Mouse (Mus musculus) stomach, embryonic 14.5 days (tissue): ENCODE measurements at regions not wholly inside any gene's neighbourhood (a gene's known extent, or its start where the extent isn't known, plus 50 kb on each side); places are given as distances from the start of the nearest gene placed in this dataset.

ENCODE experiments used
- ATAC-seq: fragments of 200-750 bp; cut with Nextera tagmentation; 2 replicates; pipeline ENCODE4 v1.8.0; 2017; ENCODE audit warnings: low read depth, moderate TSS enrichment; ENCODE audit not compliant: insufficient number of reproducible peaks, insufficient read depth, low FRiP score
- H3K27ac ChIP-seq: fragments of 300-500 bp; sonication (generic); 2 replicates; pipeline ENCODE4 v1.5.1; 2014; ENCODE audit warnings: mild to moderate bottlenecking, low read length, moderate library complexity, mixed read lengths
- H3K27me3 ChIP-seq: fragments of 300-500 bp; sonication (generic); 2 replicates; pipeline ENCODE4 v1.6.1; 2014; ENCODE audit warnings: low read length, control low read depth, mixed read lengths; ENCODE audit not compliant: control insufficient read depth, insufficient read depth
- H3K36me3 ChIP-seq: fragments of 300-500 bp; sonication (generic); 2 replicates; pipeline ENCODE4 v1.6.1; 2014; ENCODE audit warnings: mild to moderate bottlenecking, control low read depth, low read length, moderate library complexity, mixed read lengths; ENCODE audit not compliant: control insufficient read depth, insufficient read depth
- H3K4me1 ChIP-seq: fragments of 300-500 bp; sonication (generic); 2 replicates; pipeline ENCODE4 v1.6.1; 2014; ENCODE audit warnings: low read length, control low read depth, mixed read lengths; ENCODE audit not compliant: control insufficient read depth, insufficient read depth
- H3K4me2 ChIP-seq: fragments of 300-500 bp; sonication (generic); replicated peaks from 2 replicates; pipeline ENCODE4 v1.6.1; 2014; ENCODE audit warnings: low read depth, low read length, control low read depth
- H3K4me3 ChIP-seq: fragments of 300-500 bp; sonication (generic); 2 replicates; pipeline ENCODE4 v1.5.1; 2014; ENCODE audit warnings: low read depth, low read length, control low read depth
- H3K9ac ChIP-seq: fragments of 300-500 bp; sonication (generic); replicated peaks from 2 replicates; pipeline ENCODE4 v1.6.1; 2014; ENCODE audit warnings: low read depth, mild to moderate bottlenecking, control low read depth, low read length, moderate library complexity, mixed read lengths
- H3K9me3 ChIP-seq: fragments of 300-500 bp; sonication (generic); 2 replicates; pipeline ENCODE4 v1.6.1; 2016; ENCODE audit warnings: low read depth, low read length, control low read depth; ENCODE audit not compliant: control insufficient read depth
- WGBS: fragments of 180-500 bp; shearing (Covaris S2); extraction: QIAGEN DNeasy Blood & Tissue Kit; methylation state at CpG from one replicate; pipeline ENCODE4 v1.1.7; 2014; 5-methylcytosine and 5-hydroxymethylcytosine counted together

DNA sequence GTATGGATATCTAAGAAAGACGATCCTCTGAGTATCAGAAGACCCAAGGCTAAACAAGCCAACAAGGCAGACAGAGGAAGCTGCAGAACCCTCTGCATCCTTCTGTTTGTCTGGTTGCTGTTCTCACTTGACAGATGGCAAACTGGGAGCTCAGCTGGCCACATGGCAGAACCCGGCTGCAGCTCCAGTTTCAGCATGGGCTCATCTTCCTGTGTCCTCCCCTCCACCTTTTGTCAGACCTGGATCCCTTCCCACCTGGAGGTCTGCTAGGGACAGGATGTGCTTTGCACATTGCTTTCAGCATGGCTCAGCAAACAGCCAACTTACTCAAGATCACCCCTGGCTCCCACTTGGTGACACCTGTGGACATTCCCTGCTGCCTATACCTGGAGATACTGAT, 284.9 kb downstream of the Tns1 start:
- Histone ChIP-seq H3K4me2 (no peak overlapping the region), H3K27me3 (no peaks in the 10 kb centered on the region), H3K4me3 (no peak overlapping the region), H3K36me3 (no peaks in the 10 kb centered on the region), H3K4me1 (no peaks in the 10 kb centered on the region), H3K27ac (no peak overlapping the region), H3K9me3 (no peaks in the 10 kb centered on the region), H3K9ac (no peak overlapping the region)
- no peak for ATAC-seq
- WGBS: 79% methylated on average over 2 of the region's 2 CpGs

DNA sequence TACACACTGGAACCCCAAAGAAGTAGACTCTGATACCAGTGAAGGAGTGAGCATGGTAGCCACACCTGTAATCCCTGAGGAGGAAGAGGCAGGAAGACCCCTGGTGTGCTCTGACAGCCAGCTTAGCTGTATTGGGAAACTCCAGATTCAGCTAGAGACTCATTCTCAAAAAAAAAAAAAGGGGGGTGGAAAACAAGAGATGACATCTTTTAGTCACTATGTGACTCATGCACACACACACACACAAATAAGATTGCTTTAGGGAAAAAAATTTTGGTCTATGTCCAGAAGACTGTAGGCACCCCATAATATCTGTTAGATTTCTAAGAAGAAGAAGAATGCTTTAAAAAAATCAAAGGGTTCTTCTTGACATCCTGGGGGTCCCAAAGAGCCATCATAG, 287.6 kb downstream of the Tns1 start:
- no peak for ATAC-seq
- no peak overlapping the region for H3K4me2 ChIP-seq
- H3K27ac ChIP-seq: no peak overlapping the region

DNA sequence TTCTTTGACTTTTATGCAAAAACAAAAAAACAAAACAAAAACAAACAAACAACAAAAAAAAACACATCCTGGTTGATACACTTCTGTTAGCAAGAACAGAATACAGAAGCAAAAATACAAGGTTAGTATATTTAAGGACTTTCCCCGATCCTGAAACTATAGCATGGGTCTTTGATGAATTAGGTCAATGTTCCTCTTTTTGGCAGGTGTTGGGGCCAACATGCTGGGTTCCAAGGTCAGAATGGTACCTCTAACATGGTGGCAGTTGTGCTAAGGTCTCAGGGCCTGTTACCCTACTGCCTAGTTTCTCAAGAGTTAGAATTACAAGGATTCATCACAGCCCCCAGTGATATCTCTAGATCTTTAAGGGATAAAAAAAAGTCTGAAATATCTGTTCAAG, 289.7 kb downstream of the Tns1 start:
- no peaks in the 10 kb centered on the region for H3K4me1 ChIP-seq
- 82% methylated on average over 1 of the region's 1 CpGs for WGBS
- H3K27ac ChIP-seq: no peak overlapping the region
- ATAC-seq: no peak
- H3K27me3 ChIP-seq: no peaks in the 10 kb centered on the region
- no peak overlapping the region for H3K9ac ChIP-seq
- H3K4me2 ChIP-seq: no peak overlapping the region
- no peaks in the 10 kb centered on the region for H3K9me3 ChIP-seq
- no peak overlapping the region for H3K4me3 ChIP-seq
- no peaks in the 10 kb centered on the region for H3K36me3 ChIP-seq

More for the DNA sequence above, 287.6 kb downstream of the Tns1 start:
- H3K4me3 ChIP-seq: no peak overlapping the region
- no peaks in the 10 kb centered on the region for H3K27me3 ChIP-seq
- no peak overlapping the region for H3K9ac ChIP-seq
- H3K4me1 ChIP-seq: no peaks in the 10 kb centered on the region
- no peaks in the 10 kb centered on the region for H3K36me3 ChIP-seq
- no peaks in the 10 kb centered on the region for H3K9me3 ChIP-seq

DNA sequence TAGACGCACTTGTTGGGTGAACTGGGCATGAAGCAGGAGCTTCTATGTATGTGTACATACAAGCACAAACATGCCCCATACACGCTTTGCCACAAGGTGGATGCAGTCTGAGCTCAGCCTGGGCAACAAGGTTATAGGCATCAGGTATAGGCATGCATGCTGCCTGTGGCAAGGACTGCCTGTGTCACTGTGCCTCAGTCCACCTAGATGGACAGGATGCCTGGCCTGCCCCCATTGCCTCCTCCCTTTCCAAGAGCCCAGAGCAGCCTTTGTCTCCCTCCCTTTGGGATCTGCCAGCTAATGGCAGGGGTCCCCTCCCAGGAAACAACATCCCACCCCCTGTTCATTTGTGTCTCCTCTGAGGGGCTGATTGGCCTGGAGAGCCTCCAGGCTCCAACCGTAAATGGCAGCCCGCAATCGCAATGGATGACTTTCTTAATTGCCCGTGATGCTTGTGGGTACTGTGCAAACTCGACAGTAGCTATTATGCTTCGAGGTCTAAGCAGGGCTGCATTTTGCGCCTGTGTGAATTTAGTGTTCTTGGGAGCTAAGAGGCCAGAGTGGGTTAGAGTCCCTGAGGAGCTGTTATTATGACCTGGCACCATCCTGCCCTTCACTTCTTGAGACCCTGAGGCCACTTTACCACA, 293.6 kb downstream of the Tns1 start:
- 75% methylated on average over 9 of the region's 9 CpGs for WGBS
- no peaks in the 10 kb centered on the region for H3K9me3 ChIP-seq

GRCm38 (mm10) chr1:73828996-73829395, 295.3 kb downstream of the Tns1 start:
- Histone ChIP-seq H3K9me3 (no peaks in the 10 kb centered on the region), H3K27ac (no peak overlapping the region)

More for the DNA sequence above, 293.6 kb downstream of the Tns1 start:
- H3K4me3 ChIP-seq: no peak overlapping the region
- no peak overlapping the region for H3K9ac ChIP-seq
- no peaks in the 10 kb centered on the region for H3K36me3 ChIP-seq
- peaks cover 11% of the 10 kb centered on the region for H3K4me1 ChIP-seq
- H3K27me3 ChIP-seq: no peaks in the 10 kb centered on the region
- no peak for ATAC-seq
- H3K4me2 ChIP-seq: no peak overlapping the region
- no peak overlapping the region for H3K27ac ChIP-seq

DNA sequence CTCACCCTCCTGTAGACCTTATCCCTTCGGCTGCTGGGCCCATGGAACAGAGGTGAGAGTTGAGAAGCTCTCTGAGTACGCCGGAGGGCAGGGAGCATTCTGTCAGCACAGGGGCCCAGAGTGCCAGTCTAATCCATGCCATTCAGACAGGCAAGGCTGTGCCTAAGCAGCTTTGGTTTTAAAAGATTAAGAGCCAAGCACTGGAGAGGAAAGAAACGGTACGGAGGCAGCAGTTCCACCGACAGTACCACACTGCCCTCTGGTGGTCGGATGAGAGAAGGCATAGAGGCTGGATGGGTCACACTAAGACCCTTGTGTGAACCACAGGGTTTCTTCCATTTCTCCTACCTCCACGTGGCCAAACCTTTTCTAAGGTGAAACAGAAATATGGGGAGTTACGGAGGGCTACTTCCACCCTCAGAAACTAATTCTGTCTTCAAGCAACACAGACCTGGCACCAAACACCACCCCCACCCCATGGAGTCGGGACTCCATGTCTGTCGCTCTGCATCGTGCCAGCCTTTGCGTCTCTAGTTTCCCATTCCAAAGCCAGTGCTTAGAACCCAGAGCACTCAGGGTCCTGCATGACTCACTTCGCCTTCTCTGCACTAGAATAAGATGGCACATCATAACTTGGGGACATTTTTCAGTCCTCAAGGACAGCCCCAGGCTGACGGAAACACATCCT, 297.9 kb downstream of the Tns1 start:
- peak; percentile 73 for ATAC-seq
- Histone ChIP-seq H3K9ac (no peak overlapping the region), H3K4me1 (peaks cover 24% of the 10 kb centered on the region), H3K27me3 (no peaks in the 10 kb centered on the region), H3K4me3 (no peak overlapping the region), H3K36me3 (no peaks in the 10 kb centered on the region), H3K4me2 (no peak overlapping the region), H3K9me3 (no peaks in the 10 kb centered on the region), H3K27ac (peak overlapping the region; percentile 34; the same call in 1 of the 2 replicates)
- WGBS: 37% methylated on average over 15 of the region's 15 CpGs

More at GRCm38 (mm10) chr1:73828996-73829395, 295.3 kb downstream of the Tns1 start:
- Histone ChIP-seq H3K4me2 (no peak overlapping the region), H3K36me3 (no peaks in the 10 kb centered on the region), H3K27me3 (no peaks in the 10 kb centered on the region), H3K4me1 (peaks cover 18% of the 10 kb centered on the region), H3K9ac (no peak overlapping the region), H3K4me3 (no peak overlapping the region)
- 55% methylated on average over 10 of the region's 10 CpGs for WGBS
- no peak for ATAC-seq

GRCm38 (mm10) chr1:73824406-73825184, 299.7 kb downstream of the Tns1 start:
- no peak overlapping the region; the same call in 1 of the 2 replicates for H3K27ac ChIP-seq
- no peak for ATAC-seq
- WGBS: 55% methylated on average over 8 of the region's 8 CpGs

GRCm38 (mm10) chr1:73823726-73824125, 300.5 kb downstream of the Tns1 start:
- WGBS: 85% methylated on average over 10 of the region's 10 CpGs
- Histone ChIP-seq H3K27ac (no peak overlapping the region), H3K4me1 (peaks cover 29% of the 10 kb centered on the region), H3K9ac (no peak overlapping the region), H3K4me2 (no peak overlapping the region), H3K9me3 (no peaks in the 10 kb centered on the region), H3K4me3 (no peak overlapping the region), H3K27me3 (no peaks in the 10 kb centered on the region), H3K36me3 (no peaks in the 10 kb centered on the region)
- no peak for ATAC-seq

More at GRCm38 (mm10) chr1:73824406-73825184, 299.7 kb downstream of the Tns1 start:
- Histone ChIP-seq H3K27me3 (no peaks in the 10 kb centered on the region), H3K4me2 (no peak overlapping the region), H3K9ac (no peak overlapping the region), H3K4me1 (peaks cover 32% of the 10 kb centered on the region), H3K36me3 (no peaks in the 10 kb centered on the region), H3K4me3 (no peak overlapping the region), H3K9me3 (no peaks in the 10 kb centered on the region)
